Mouse (Mus musculus): ENCODE data around the gene St6galnac5. TPM values are rescaled to one million over a fixed set of nuclear protein-coding genes. Genes with fewer than 3 reads are reported as not detected.

Gene St6galnac5
- total and polyA plus RNA-seq, 2 experiments from 2014 or later = 12.4 to 12.9 TPM

DNA sequence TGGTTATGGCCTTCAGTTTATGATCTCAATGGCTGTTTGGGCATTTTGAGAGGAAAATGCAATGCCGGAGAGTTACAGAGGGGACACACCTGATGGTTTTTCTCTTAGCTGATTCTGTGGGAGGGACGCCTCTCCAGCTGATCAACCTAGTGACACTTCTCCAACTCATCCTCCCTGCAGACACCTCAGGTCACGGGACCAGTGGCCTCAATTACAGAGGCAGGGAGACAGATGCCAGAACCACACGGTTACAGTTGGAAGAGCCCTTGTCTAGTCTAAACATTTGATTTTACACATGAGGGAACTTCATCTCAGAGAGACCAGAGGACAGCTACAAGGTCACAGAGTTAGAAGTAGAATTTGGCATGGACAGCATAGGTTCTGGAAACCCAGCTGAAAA, 70.5 kb downstream of the St6galnac5 start:
- Histone ChIP-seq H3K4me3 (ENCODE audit: low read length) (no peak overlapping the region), H3K4me2 (ENCODE audit: low read depth, low read length) (no peak overlapping the region), H3K9me3 (ENCODE audit: low read length) (no peaks in the 10 kb centered on the region), H3K27me3 (ENCODE audit: insufficient read depth, low read length) (no peaks in the 10 kb centered on the region), H3K4me1 (ENCODE audit: insufficient read depth, low read length) (no peaks in the 10 kb centered on the region), H3K9ac (replicated peaks; ENCODE audit: low read length) (no peak overlapping the region), H3K36me3 (ENCODE audit: insufficient read depth, low read length) (no peaks in the 10 kb centered on the region), H3K27ac (no peak overlapping the region)
- no peak for TF ChIP-seq CTCF (IDR thresholded peaks at IDR 0.05; ENCODE audit: low read depth)
- ATAC-seq (no peak), DNase-seq (ENCODE audit: low spot score) (no peak)
- 85% methylated on average over 4 of the region's 4 CpGs for WGBS

DNA sequence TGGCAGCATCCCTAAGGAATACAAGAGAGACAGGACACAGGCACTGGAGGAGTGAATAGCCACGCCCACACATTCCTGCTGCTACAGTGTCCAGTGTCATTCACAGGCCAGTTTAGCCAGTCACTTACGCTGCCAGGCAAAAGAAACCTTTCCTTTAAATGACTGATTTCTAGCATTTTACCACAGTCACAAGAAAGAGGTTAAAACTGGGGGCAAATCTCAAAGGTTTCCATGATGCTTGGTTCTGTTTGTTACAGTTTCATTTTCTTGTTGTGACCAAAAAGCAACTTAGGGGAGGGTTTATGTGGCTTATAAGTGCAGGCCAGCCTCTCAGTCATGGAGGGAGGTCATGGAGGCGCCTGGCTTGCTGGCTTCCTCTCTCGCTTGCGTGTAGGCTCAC, 74.4 kb downstream of the St6galnac5 start:
- H3K4me1 ChIP-seq (ENCODE audit: insufficient read depth, low read length) = no peaks in the 10 kb centered on the region
- no peaks in the 10 kb centered on the region for H3K27me3 ChIP-seq (ENCODE audit: insufficient read depth, low read length)
- H3K36me3 ChIP-seq (ENCODE audit: insufficient read depth, low read length) = no peaks in the 10 kb centered on the region
- no peak overlapping the region for H3K27ac ChIP-seq
- H3K9ac ChIP-seq (replicated peaks; ENCODE audit: low read length) = no peak overlapping the region
- H3K4me2 ChIP-seq (ENCODE audit: low read depth, low read length) = no peak overlapping the region
- no peaks in the 10 kb centered on the region for H3K9me3 ChIP-seq (ENCODE audit: low read length)
- WGBS = 90% methylated on average over 5 of the region's 5 CpGs
- ATAC-seq = no peak
- DNase-seq (ENCODE audit: low spot score) = no peak
- no peak for TF ChIP-seq CTCF (IDR thresholded peaks at IDR 0.05; ENCODE audit: low read depth)
- H3K4me3 ChIP-seq (ENCODE audit: low read length) = no peak overlapping the region

DNA sequence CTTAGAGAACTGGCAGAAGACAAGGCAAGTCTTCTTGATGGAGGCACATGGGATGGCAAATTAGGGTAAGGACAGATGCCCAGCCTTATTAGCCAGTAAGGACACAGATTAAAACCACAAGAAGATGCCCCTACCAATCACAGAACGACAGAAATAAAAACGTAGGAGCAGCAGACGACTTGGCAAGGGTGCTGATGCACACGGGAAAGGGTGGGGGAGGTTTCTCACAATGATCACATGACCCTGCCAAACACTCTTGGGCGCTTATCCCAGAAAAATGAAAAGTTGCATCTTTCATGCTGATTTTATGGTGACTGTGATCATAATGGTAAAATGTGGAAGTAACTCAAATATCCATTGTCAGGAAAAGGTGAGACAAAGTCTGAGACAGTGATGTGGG, 75.0 kb downstream of the St6galnac5 start:
- Histone ChIP-seq H3K4me2 (ENCODE audit: low read depth, low read length) (no peak overlapping the region), H3K4me3 (ENCODE audit: low read length) (no peak overlapping the region), H3K36me3 (ENCODE audit: insufficient read depth, low read length) (no peaks in the 10 kb centered on the region), H3K4me1 (ENCODE audit: insufficient read depth, low read length) (no peaks in the 10 kb centered on the region), H3K27me3 (ENCODE audit: insufficient read depth, low read length) (no peaks in the 10 kb centered on the region), H3K9ac (replicated peaks; ENCODE audit: low read length) (no peak overlapping the region), H3K9me3 (ENCODE audit: low read length) (no peaks in the 10 kb centered on the region), H3K27ac (no peak overlapping the region)
- no peak for ATAC-seq
- 68% methylated on average over 5 of the region's 5 CpGs for WGBS
- DNase-seq (ENCODE audit: low spot score) = no peak
- TF ChIP-seq CTCF (IDR thresholded peaks at IDR 0.05; ENCODE audit: low read depth) = no peak

DNA sequence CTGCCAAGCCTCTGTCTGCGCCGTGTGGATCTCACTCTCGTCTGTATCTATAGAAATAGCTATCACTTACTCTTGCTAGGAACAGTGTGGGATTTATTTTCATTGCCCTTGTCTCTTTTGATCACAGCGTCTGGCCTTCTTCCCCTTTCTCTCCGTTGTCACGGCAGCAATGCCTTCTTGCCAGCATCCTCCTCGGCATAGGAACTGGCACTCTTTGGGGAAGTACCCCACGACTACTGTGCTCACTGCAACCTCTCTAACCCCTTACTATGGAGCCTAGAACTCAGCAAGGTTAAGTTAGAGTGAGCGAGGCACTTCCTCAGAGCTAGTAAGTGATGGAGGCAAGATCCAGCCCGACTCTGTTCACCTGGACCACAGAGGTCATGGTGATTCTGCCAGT, 76.2 kb downstream of the St6galnac5 start:
- ATAC-seq = no peak
- H3K4me1 ChIP-seq (ENCODE audit: insufficient read depth, low read length) = no peaks in the 10 kb centered on the region
- no peak for TF ChIP-seq CTCF (IDR thresholded peaks at IDR 0.05; ENCODE audit: low read depth)
- H3K27ac ChIP-seq = no peak overlapping the region
- 40% methylated on average over 10 of the region's 10 CpGs for WGBS
- DNase-seq (ENCODE audit: low spot score) = no peak
- no peak overlapping the region for H3K4me2 ChIP-seq (ENCODE audit: low read depth, low read length)
- H3K36me3 ChIP-seq (ENCODE audit: insufficient read depth, low read length) = no peaks in the 10 kb centered on the region
- H3K4me3 ChIP-seq (ENCODE audit: low read length) = no peak overlapping the region
- H3K9me3 ChIP-seq (ENCODE audit: low read length) = no peaks in the 10 kb centered on the region
- no peak overlapping the region for H3K9ac ChIP-seq (replicated peaks; ENCODE audit: low read length)
- H3K27me3 ChIP-seq (ENCODE audit: insufficient read depth, low read length) = no peaks in the 10 kb centered on the region

DNA sequence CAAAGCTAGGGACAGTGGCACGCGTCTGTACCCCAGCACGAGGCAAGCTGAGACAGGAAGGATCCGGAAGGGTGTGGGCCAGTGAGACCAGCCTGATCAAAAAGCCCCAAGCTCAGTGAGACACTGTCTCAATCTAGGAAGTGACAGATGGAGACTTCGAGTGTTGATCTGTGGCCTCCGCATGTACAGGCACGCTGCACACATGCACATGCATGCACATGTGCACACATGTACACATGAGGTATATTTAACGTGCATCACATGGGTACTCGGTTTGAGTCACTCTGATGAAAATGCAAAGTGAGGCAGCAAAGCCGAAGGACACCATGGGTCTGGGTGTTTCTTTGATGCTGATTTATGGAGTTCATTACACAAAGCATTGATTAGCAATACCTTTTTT, 77.0 kb downstream of the St6galnac5 start:
- DNase-seq (ENCODE audit: low spot score) (no peak), ATAC-seq (no peak)
- no peak for TF ChIP-seq CTCF (IDR thresholded peaks at IDR 0.05; ENCODE audit: low read depth)
- H3K36me3 ChIP-seq (ENCODE audit: insufficient read depth, low read length) = no peaks in the 10 kb centered on the region
- no peak overlapping the region for H3K4me3 ChIP-seq (ENCODE audit: low read length)
- no peak overlapping the region for H3K27ac ChIP-seq
- H3K9ac ChIP-seq (replicated peaks; ENCODE audit: low read length) = no peak overlapping the region
- no peaks in the 10 kb centered on the region for H3K27me3 ChIP-seq (ENCODE audit: insufficient read depth, low read length)
- no peak overlapping the region for H3K4me2 ChIP-seq (ENCODE audit: low read depth, low read length)
- no peaks in the 10 kb centered on the region for H3K4me1 ChIP-seq (ENCODE audit: insufficient read depth, low read length)
- 89% methylated on average over 10 of the region's 10 CpGs for WGBS
- no peaks in the 10 kb centered on the region for H3K9me3 ChIP-seq (ENCODE audit: low read length)

DNA sequence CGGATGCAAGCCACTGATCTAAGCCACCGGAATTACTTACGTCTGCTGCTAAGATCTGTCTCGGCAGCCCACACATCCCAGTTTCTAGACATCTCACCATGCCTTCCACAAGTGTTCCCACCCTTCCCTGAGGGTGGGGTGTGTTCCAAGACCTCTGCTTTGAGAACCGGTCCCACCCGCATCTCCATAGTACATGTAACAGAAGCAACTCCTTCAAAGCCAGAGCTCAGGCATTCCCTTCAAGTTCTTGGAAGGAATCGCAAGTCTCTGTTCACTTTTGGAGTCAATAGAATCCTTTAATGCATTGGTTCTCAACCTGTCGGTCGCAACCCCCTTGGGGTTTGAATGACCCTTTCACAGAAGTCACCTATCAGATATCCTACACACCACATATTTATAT, 83.1 kb downstream of the St6galnac5 start:
- Histone ChIP-seq H3K27me3 (ENCODE audit: insufficient read depth, low read length) (no peaks in the 10 kb centered on the region), H3K9ac (replicated peaks; ENCODE audit: low read length) (no peak overlapping the region), H3K4me3 (ENCODE audit: low read length) (no peak overlapping the region), H3K9me3 (ENCODE audit: low read length) (no peaks in the 10 kb centered on the region), H3K4me1 (ENCODE audit: insufficient read depth, low read length) (no peaks in the 10 kb centered on the region), H3K4me2 (ENCODE audit: low read depth, low read length) (no peak overlapping the region), H3K36me3 (ENCODE audit: insufficient read depth, low read length) (no peaks in the 10 kb centered on the region), H3K27ac (no peak overlapping the region)
- ATAC-seq = no peak
- TF ChIP-seq CTCF (IDR thresholded peaks at IDR 0.05; ENCODE audit: low read depth) = no peak
- WGBS = 91% methylated on average over 9 of the region's 9 CpGs
- no peak for DNase-seq (ENCODE audit: low spot score)

DNA sequence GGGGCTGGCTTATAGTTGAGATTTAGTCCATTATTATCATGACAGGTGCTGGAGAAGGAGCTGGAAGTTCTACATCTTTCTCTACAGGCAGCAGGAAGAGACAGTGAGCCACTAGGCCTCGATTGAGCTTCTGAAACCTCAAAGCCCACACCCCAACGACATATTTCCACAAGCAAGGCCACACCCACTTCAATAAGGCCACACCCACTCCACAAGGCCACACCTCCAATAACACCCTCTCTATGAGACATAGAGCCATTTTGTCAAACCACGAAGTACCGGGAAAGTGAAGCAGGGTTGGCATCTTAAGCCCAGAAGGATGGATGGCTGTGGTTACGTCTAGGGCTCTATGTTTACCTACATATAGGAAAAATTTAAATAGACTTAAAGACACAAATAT, 84.8 kb downstream of the St6galnac5 start:
- Histone ChIP-seq H3K9ac (replicated peaks; ENCODE audit: low read length) (no peak overlapping the region), H3K27me3 (ENCODE audit: insufficient read depth, low read length) (no peaks in the 10 kb centered on the region), H3K36me3 (ENCODE audit: insufficient read depth, low read length) (no peaks in the 10 kb centered on the region), H3K4me1 (ENCODE audit: insufficient read depth, low read length) (no peaks in the 10 kb centered on the region), H3K4me3 (ENCODE audit: low read length) (no peak overlapping the region), H3K27ac (no peak overlapping the region), H3K9me3 (ENCODE audit: low read length) (no peaks in the 10 kb centered on the region), H3K4me2 (ENCODE audit: low read depth, low read length) (no peak overlapping the region)
- no peak for ATAC-seq
- TF ChIP-seq CTCF (IDR thresholded peaks at IDR 0.05; ENCODE audit: low read depth) = no peak
- no peak for DNase-seq (ENCODE audit: low spot score)
- 86% methylated on average over 5 of the region's 5 CpGs for WGBS

Measured in hindbrain, postnatal 0 days (tissue).